Mouse (Mus musculus): ENCODE data around the gene Wdfy4. TPM values are rescaled to one million over a fixed set of nuclear protein-coding genes. Genes with fewer than 3 reads are reported as not detected.

Wdfy4 gene
- total RNA-seq, 4 experiments from 2014 or later: 0.22 to 0.58 (median 0.44) TPM

DNA sequence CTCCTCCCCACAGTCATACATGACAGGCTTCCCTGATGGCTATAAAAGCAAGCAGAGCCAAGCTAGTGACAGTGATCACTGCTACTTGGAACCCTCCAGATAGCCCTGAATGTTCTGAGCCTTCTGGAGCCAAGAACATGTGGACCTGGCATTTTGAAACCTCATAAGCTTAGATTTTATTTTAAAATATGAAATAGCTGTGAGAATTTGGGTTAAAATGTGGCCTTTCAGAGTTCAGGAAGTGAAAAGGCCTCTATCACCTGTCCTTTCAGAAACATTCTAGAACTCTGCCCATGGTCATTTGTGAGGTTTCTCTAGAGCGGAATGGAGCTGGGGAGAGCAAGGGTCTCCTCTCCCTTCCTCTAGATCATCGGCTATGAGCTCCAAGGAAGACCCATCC lies 194.2 kb downstream of the Wdfy4 start, which contains the start of gene Lrrc18:
Lrrc18 (plus strand) TSS at position 301 of the 400 bp plus-strand sequence.
- DNase-seq (ENCODE audit: low spot score in 2 of 2): no peak

DNA sequence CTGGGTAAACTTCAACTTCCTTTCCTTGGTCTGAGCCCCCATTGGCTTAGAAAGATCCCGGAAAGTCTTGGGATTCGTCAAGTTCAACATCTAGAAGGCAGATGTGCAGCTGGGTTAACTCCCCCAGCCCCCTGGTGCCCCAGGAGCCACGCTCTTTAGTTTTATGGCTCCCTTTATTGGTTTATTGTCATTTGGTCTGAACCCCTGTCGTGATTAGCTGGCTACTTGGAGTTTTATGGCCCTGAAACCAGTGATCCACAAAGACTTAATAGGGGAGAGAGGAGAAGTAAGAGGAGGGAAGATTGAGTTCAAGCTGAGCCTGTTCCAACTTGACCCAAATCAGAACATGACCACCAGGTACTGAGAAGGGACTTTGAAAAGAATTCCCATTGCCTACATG lies 198.6 kb downstream of the Wdfy4 start:
- no peak for DNase-seq (ENCODE audit: low spot score in 2 of 2)

DNA sequence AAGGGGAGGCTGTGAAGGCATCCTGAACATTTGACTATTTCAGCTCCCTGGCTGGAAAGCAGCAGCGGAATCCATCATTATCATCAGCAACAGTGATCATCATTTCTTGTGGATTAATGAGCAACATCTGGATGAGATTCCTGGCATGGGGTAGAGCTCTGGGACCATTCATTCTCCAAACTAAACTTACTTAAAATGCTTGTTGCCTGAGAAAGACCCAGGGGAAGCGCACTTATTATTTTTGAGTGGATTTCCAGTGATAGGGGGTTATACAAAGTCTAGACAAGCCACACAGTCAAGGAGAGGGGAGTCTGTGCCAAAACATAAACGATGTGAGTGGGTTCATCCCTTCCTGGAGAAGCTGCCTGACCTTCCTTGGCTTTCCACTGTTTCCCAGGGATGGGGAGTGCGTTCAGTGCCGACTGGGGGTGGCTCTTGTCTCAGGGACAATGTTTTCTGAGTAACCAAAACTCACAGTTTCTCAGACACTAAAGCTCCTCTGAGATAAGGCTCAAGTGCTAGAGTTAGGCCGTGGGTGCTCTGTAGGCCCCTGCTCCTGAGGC lies 201.1 kb downstream of the Wdfy4 start:
- DNase-seq (ENCODE audit: low spot score in 2 of 2): no peak

DNA sequence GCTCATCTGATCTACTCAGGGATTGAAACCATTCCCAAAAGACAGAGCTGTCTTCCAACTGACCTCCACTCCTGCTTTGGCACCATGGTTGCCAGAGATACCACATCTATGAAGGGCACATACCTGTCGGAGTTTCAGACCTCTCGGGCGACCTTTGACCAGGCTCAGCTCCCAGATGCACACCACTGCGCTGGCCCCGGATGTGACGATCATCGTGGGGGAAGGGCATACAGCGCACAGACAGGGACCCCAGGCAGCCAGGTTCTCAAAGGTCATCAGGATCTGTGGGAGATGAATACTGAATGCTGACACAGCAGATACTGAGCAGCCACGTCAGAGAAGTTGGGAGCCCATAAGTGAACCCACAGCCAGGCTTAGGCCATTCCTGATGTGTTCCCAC lies 214.6 kb downstream of the Wdfy4 start:
- DNase-seq (ENCODE audit: low spot score in 2 of 2): no peak

DNA sequence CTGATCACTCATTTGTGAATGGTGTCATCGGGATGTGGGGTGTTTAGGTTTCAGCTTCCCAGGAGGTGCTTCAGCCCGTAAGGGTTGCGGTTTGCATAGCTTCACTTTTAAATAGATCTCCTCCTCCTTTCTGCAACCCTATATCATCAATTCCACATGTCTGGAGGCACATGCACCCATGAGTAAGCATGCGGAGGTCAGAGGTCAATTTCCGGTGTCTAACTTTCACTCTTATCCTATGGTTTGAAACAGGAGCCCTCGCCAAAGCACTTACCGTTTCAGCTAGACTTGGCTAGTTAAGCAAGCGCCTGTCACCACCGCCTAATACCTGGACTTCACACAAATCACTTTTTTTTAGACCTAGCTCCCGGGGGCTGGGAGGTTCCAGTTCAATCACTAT lies 220.6 kb downstream of the Wdfy4 start:
- DNase-seq (ENCODE audit: low spot score in 2 of 2): no peak

DNA sequence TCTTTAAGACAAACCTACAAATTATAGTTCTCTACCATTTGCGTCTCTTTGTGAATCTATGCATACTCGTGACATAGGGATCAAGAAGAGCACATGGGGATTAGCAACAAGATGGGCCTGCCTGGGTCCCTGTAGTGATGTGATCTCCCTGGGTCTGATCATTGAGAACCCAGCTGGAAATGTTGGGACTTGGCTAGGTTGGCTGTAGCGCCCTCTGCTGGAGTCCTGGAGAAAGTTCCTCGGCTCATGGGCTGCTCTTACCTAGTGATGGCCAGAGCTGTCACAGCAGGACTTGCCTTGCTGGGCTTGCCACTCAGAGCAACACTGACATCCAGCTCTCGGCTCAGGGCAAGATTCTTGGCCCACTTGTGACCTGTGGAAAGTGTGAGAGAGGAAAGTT lies 224.8 kb downstream of the Wdfy4 start:
- DNase-seq (ENCODE audit: low spot score in 2 of 2): peak; percentile 16 to 39

DNA sequence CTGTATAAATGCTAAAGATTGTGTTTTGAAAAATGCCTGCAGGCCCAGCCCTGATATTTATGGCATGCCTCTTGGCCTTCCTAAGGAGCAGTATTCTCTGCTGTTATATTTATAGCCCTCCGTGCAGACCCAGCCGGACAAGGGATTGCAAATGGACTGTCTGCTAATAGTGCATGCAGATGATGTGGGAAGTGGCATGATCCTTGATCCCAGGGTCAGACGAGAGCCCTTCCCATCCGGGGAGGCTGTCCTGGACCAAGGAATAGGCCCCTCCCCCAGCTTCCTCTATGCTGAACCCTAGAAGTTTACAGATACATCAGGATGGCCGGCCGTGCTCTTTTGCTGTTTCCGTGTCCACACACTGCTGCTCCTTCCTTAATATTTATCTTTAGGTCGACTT lies 226.6 kb downstream of the Wdfy4 start:
- DNase-seq (ENCODE audit: low spot score in 2 of 2): no peak

DNA sequence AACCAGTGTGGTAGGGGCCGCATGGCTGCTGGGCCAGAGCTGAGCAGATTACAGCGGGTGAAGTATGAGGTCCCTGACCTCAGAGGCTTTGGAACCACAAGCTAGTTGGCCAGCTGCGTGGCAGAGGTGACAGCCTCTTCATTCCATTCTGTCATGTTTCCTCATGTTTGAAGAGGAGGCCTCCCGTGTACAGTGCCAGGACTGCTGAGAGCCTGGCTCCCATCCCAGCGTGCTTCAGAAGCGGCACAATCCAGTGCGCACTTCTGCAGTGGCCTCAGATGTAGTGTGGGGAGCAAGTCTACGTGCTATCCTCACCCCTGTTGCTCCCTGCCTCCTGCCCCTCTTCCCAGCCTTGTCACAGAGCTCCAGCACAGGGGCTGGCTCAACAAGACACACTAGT lies 228.8 kb downstream of the Wdfy4 start:
- peak in 1 of 2 experiments; percentile 16 for DNase-seq (ENCODE audit: low spot score in 2 of 2)

DNA sequence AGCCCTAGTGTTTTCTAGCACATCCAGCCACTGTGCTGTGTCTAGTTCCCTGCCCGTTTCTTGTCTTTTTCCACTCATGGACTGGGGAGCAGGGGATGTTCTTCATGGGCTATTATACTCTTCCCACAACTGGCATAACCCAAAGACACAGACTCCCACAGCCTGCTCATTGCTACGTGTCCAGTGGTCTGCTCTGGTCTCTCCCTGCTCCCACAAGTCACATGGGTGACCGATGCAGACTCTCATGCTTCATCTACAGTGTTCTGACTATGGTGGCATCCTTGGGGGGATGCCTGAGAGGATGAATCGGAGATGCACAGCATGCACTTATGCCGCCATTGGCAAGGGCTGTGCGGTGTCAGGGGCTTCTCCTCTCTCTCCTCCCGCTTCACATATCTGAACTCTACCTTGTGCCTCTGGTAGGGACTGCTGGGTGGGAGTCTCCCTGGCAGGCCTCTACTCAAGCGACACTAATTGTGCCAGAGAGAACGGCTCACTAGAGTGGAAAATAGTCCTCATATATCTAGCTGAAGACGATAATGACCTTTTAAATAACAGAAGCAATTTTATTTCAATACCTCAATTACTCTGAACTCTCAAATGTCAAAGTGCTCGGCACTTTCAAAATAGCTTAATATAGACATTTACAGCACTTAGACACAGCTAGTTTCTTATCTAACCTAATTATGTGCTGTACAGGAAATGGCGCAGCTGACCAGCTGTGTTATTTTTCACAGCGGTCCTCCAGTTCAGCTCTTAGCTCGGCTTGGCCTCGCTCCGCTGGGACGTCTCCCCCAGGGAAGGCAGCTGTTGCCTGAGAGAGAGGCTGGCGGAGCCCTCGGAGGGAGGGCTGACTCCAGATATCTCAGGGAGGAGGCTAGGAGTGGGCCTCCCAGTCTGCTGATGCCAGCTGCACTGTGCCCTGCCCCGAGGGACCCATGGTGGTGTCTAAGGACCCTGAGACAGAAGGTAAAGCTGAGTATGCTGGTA lies 234.7 kb downstream of the Wdfy4 start:
- peak; percentile 34 to 63 for DNase-seq (ENCODE audit: low spot score in 2 of 2)

DNA sequence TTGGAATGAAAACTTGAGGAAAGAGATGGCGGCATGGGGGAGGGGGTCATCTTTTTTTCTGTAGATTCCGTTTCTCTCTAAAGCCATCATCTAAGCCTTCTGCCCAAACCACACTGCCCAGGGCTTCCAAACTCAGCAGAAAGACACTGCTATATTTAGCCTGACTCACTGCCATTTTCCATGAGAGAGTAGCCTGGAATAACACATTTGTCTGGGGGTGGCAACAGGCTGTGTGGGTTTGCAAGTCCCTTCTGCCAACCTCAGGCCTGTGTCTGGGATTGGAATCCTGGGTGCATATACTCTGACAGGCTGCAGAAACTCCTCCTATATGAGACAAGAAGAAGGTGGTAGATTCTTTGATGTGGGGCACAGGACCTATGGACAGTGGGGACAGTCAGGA lies 237.8 kb downstream of the Wdfy4 start:
- peak in 1 of 2 experiments; percentile 34 for DNase-seq (ENCODE audit: low spot score in 2 of 2)

DNA sequence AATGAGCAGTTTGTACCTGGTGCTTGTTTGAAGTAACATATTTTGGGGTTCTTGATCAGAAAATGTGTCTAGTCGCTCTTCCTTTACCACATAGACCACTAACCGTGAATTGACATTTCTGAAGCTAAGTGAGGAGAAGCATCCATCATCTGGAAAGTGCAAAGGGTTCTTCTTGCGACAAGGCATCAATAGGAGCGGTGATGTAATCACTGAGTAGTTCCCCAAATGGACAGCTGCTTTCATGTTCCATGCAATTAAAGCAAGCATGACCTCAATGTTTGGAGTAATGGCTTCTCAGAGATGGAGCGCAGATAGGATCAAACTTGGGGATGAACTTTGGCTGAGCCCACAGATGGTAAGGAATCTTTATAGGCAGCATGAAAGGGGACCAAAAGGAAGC lies 246.1 kb downstream of the Wdfy4 start:
- DNase-seq (ENCODE audit: low spot score in 2 of 2): no peak

DNA sequence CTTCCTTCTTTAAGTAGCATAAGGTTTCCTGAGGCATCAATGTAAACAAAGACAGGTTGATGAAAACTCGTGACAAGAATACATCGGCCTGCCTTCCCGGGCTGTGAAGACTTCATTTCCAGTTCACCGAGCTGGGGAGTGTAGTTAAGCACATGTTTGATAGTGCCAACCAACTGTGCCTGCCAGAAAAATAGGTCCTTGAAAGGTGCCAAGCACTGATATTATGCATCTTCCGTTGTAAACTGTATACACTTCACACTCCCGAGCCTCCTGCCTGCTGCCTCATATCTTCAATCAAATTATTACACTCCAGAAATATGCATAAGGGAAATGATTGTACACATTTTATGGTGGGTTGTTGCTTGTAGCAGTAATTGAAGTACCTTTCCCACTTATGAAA lies 251.2 kb downstream of the Wdfy4 start:
- no peak for DNase-seq (ENCODE audit: low spot score in 2 of 2)

DNA sequence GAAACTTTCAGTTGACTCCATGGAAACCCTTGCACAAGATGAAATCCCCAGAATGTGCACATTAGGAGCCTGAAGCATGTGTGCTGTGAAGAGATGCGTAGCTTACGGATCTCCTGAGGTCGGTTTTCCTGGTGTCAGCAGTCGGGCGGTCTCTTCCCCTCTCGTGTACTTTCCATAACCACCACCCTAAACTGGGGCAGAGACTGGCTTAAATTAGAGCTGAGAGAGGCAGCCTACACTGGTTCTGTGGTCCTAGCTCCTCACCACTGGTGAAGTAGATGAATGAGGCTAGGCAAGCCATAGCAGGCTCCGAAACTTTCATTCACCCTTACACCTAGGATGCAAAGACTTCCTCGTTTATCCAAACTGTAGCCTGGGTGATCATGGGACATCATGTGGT lies 253.1 kb downstream of the Wdfy4 start:
- DNase-seq (ENCODE audit: low spot score in 2 of 2): no peak

DNA sequence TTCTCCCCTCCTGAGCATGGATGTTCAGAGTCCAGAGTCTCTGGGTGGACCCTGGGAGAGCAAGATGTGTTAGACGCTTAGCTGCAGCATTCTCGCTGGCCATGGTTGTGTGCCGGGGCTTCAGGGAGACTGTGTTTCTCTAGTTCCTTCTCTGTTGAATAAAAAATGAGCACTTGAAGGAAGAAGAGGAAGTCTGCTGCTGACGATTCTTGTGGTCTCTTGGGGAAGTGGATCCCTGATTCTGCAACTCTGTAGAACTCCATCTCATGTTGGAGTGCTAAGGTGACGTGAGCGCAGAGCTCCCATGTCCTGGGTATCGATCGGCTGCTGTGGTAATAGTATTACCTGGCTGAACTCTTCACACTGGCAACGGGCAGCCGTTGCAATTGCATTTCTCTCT lies 253.6 kb downstream of the Wdfy4 start:
- DNase-seq (ENCODE audit: low spot score in 2 of 2): no peak

DNA sequence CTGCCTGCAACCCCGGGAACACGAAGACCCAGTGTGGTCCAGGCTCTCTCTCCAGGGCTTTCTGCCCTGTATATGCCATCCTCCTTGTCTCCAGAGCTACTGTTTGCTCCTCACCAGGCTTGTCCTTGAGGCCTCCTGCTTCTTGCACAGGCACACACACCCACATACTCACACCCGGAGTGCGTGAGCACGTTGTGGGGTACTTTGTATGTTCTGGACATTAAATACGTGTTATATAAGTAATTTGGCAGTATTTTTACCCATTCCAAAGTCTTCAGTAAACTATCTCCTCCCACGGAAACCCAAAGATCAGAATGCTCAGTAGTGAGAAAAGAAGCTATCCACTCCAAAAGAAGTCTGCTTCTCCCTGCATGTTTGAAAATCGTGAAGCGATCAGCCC lies 261.4 kb downstream of the Wdfy4 start:
- DNase-seq (ENCODE audit: low spot score in 2 of 2): no peak

DNA sequence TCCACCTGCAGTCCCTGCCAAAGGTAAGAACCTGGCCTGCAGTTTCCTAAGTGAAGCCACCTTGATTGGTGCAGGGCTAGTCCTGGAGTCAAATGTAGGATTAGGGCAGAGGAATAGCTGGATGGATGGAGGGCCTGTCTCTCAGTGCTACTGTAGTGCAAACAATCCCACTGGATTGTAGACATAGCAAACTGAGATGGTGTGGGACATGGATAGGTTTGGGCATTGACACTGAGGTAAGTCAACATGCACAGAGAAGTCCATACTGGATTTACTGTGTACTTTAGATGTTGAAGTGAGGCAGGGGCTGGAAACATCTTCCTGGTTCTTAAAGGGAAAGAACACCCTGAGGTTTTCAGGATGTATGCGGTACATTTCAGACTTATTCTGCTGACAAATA lies 267.4 kb downstream of the Wdfy4 start:
- no peak for DNase-seq (ENCODE audit: low spot score in 2 of 2)

DNA sequence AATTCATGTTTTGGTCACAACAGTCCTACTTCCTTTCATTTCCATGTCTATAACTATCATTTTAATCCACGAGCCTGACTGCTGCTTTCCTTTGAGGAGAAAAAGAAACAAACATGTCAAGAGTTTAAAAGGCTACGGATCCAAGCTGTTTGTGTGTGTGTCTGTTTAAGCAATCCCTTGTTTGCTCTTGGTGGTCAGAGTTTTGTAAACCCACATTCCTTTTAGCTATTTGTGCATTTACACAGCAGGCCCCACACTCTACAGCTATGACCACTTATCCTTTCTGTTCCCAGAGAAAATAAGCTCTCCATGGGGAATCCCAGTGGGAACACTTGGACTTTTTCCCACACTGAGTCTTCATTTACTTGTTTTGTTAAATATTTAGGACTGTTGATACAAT lies 269.9 kb downstream of the Wdfy4 start:
- no peak for DNase-seq (ENCODE audit: low spot score in 2 of 2)

DNA sequence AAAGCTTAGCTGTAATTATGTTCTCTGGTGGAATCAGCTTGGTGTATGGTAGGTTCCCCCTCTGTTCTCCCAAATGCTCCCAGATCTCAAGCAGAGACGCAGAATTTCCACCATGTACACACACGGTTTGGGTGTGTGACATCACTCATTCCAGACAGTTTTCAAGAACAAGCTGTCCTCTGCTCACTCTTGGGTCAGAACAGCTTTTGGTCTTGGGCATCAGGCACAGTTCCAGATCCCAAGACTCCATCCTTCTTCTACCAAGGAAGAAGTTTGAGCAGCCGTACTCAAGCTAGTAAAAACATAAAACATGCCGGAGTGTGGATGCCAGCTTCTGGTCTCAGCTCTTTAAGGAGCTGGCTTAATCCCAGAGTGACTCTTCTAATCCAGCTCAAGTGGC lies 274.1 kb downstream of the Wdfy4 start:
- no peak for DNase-seq (ENCODE audit: low spot score in 2 of 2)

Other genes with a start within 250 kb of the Wdfy4 start
- gene Lrrc18, start 194.1 kb downstream of the Wdfy4 start, total RNA-seq (2022): under 1 TPM in 1 of 4 experiments, not detected in 3; 0.31 TPM
- 1 to 10 TPM in 1 of 4 experiments, under 1 TPM in 3; 0.27 to 1.3 (median 0.70) TPM for gene Arhgap22, start 28.5 kb upstream of the Wdfy4 start, total RNA-seq (2022)

All from gastrocnemius, adult 8-10 months (tissue).